Mouse (Mus musculus): Measurements from ENCODE around the gene Sfmbt1. TPM values are rescaled to one million over a fixed set of nuclear protein-coding genes. Genes with fewer than 3 reads are reported as not detected.

The Sfmbt1 gene
- 13.5 TPM for polyA plus RNA-seq (2014; fragmentation: Illumina TruSeq; extraction: RNeasy Lipid Tissue Mini Kit (QIAGEN cat#74804); ENCODE audit: low read depth, low replicate concordance)

DNA sequence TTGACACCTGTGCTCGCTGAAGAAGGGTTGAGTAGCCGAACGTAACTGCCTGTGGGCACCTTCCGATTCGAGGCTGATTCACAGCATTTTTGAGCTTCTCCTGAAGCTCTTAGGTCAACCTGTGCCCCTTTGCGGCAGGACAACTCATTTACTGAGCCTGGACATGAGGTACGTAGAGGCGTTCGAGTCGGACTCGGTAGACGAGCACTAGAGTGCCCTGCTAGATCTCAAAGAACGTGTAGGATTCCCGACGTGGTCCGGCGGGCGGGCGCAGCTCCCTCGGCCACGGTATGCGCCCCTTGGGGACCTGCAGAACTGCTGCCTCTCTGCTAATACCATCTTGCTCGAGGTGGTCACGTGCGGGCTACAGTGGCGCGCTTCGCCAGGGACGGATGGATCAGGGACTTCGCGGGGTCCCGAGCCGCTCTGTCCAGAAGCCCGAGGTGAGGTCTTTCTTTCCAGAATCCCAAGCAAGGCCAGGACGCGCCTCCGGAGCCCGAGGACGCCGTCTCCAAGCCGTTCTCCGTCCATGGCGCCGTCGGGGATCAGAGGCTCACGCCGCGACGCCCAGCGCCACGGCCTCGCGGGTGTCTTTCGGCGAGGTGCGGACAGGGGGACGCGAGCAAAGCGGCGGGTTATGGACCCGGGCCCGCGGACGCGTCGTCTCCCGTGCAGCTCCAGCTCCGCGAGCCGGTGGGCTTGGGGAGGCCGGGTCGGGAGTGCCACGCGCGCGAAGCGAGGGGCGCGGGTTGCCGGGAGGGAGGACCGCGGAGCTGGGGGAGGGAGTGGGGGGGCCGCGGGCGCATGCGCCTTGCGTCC is at the start of gene Sfmbt1:
Gene Sfmbt1 (plus strand): TSS at position 51 of the 819 bp plus-strand sequence.

DNA sequence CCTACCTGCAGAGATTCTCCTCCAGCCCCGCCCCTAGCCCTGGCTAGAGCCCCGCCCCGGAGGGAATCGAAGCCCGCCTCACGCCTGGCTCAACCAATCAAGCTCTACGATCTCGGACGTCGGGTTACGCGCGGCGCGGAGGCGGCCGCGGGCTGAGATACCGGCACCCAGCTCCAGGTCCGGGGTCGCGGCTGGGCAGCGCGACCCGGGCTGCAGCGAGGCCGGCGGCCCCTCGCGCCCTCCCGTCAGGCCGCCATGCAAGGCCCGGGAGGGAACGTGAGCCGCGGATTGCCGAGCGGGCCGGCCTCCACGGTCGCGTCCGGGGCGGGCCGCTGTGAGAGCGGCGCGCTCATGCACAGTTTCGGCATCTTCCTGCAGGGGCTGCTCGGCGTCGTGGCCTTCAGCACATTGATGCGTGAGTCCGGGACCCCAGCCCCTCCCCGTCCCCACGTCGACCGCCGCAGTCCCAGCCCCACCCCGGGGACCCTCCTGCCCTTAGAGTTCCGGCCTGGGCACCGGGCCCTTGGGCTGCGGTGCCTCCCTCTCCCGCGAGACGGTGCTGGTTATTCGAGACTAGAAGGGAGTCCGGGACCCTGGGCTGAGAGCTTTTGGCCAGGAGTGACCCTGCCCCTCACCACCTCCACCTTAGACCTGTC is 111.0 kb downstream of the Sfmbt1 start, which contains the start of gene Tmem110:
Gene Tmem110 (plus strand): TSS at position 115 of the 656 bp plus-strand sequence.

Other genes with a start within 250 kb of the Sfmbt1 start
- 6.8 TPM for gene Dcp1a, start 235.3 kb upstream of the Sfmbt1 start, polyA plus RNA-seq (2014; fragmentation: Illumina TruSeq; extraction: RNeasy Lipid Tissue Mini Kit (QIAGEN cat#74804); ENCODE audit: low read depth, low replicate concordance)
- 3.0 TPM for gene Cacna1d, start 223.4 kb upstream of the Sfmbt1 start, polyA plus RNA-seq (2014; fragmentation: Illumina TruSeq; extraction: RNeasy Lipid Tissue Mini Kit (QIAGEN cat#74804); ENCODE audit: low read depth, low replicate concordance)
- gene Tkt, start 166.5 kb upstream of the Sfmbt1 start, polyA plus RNA-seq (2014; fragmentation: Illumina TruSeq; extraction: RNeasy Lipid Tissue Mini Kit (QIAGEN cat#74804); ENCODE audit: low read depth, low replicate concordance) = 2.3 TPM
- 20.0 TPM for gene Prkcd, start 88.6 kb upstream of the Sfmbt1 start, polyA plus RNA-seq (2014; fragmentation: Illumina TruSeq; extraction: RNeasy Lipid Tissue Mini Kit (QIAGEN cat#74804); ENCODE audit: low read depth, low replicate concordance)
- gene Rft1, start 60.5 kb upstream of the Sfmbt1 start, polyA plus RNA-seq (2014; fragmentation: Illumina TruSeq; extraction: RNeasy Lipid Tissue Mini Kit (QIAGEN cat#74804); ENCODE audit: low read depth, low replicate concordance) = 13.5 TPM
- gene Tmem110, start 110.7 kb downstream of the Sfmbt1 start, polyA plus RNA-seq (2014; fragmentation: Illumina TruSeq; extraction: RNeasy Lipid Tissue Mini Kit (QIAGEN cat#74804); ENCODE audit: low read depth, low replicate concordance) = 2.3 TPM
- gene Mustn1, start 164.4 kb downstream of the Sfmbt1 start, polyA plus RNA-seq (2014; fragmentation: Illumina TruSeq; extraction: RNeasy Lipid Tissue Mini Kit (QIAGEN cat#74804); ENCODE audit: low read depth, low replicate concordance) = 1.3 TPM
- not detected for gene Itih4, start 171.6 kb downstream of the Sfmbt1 start, polyA plus RNA-seq (2014; fragmentation: Illumina TruSeq; extraction: RNeasy Lipid Tissue Mini Kit (QIAGEN cat#74804); ENCODE audit: low read depth, low replicate concordance)
- 0.53 TPM for gene Itih3, start 208.9 kb downstream of the Sfmbt1 start, polyA plus RNA-seq (2014; fragmentation: Illumina TruSeq; extraction: RNeasy Lipid Tissue Mini Kit (QIAGEN cat#74804); ENCODE audit: low read depth, low replicate concordance)
- 0.12 TPM for gene Itih1, start 228.4 kb downstream of the Sfmbt1 start, polyA plus RNA-seq (2014; fragmentation: Illumina TruSeq; extraction: RNeasy Lipid Tissue Mini Kit (QIAGEN cat#74804); ENCODE audit: low read depth, low replicate concordance)
- gene Nek4, start 236.5 kb downstream of the Sfmbt1 start, polyA plus RNA-seq (2014; fragmentation: Illumina TruSeq; extraction: RNeasy Lipid Tissue Mini Kit (QIAGEN cat#74804); ENCODE audit: low read depth, low replicate concordance) = 20.6 TPM

Measured in kidney, adult 10 weeks (tissue).